Mouse (Mus musculus) regulatory T cell (primary cell): ENCODE data around the gene Srsf1.
"Not testable (repeated sequence)": the region's sequence is repeated elsewhere in the genome, so short reads cannot be mapped to it uniquely, and the experiment has no call there.

ENCODE experiments used
- in situ Hi-C: fragments of 300-600 bp; cut with MboI, MseI; formaldehyde crosslinking; loops from one replicate; pipeline ENCODE4 v1.15.1; 2025; ENCODE audit warnings: high pct_unique_total_duplicates

Gene Srsf1

DNA sequence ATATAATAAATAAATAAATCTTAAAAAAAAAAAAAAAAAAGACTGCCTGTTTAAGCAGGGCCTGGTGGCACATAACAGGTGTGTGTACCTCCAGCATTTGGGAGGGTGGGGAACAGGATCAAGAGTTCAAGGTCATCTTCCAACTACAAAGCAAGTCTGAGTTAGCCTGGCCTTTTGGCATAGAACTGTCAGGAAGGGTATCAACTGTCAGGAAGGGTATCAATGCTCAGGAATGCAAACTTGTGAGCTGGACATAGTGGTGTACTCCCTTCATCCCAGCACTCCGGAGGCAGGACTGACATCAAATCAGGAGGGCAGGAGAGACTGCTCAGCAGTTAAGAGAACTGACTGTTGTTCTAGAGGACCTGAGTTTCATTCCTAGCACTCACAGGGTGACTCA lies 8.1 kb upstream of the Srsf1 start:
- in situ Hi-C loops, result no loop called here

DNA sequence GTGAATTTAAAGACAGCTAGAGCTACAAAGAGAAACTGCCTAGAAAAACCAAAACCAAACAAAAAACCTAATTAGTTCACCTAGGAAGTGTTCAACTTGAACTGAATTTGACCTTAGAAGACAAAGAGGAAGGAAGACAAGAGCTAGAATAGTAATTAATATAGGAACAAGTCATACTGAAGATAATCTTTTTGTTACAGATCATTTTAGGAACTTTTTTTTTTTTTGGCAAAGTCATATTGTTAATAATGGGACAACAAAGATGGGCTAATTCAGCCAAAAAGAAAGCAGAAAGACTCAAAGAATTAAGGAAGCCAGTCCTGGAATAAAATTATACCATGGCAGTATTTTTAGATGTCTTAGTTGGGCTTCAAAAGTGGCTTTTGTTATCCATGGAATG lies 2.9 kb upstream of the Srsf1 start:
- in situ Hi-C loops, result no loop called here

DNA sequence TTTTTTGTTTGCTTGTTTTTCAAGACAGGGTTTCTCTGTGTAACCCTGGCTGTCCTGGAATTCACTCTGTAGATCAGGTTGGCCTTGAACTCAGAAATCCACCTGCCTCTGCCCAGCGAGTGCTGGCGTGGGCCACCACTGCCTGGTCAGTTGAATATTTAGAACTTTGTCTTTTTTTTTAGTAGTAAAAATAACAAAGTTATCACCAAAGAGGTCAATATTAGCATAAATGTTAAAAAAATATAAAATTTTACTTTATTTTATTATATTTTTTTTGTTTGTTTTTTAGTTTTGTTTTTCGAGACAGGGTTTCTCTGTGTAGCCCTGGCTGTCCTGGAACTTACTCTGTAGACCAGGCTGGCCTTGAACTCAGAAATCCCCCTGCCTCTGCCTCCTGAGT lies 2.0 kb upstream of the Srsf1 start:
- in situ Hi-C loops, result not testable (repeated sequence)

DNA sequence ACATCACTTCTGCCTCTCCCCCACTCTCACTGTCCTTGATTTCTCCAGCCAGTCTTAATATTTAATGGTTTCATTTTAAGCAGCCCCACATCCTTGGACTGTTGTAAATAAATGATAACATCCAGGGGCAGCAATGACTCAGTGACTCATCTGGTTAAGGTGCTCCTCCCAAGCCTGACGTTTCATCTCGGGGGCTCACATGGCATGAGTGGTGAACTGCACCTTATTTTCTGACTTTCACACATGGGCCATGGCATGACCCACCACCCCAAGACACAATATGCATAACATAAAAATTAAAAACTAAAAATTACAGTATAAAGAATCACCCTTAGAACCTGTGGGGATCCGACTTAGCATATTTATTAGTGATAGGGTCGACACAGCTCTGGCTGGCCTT lies 1.3 kb upstream of the Srsf1 start:
- in situ Hi-C loops, result no loop called here

DNA sequence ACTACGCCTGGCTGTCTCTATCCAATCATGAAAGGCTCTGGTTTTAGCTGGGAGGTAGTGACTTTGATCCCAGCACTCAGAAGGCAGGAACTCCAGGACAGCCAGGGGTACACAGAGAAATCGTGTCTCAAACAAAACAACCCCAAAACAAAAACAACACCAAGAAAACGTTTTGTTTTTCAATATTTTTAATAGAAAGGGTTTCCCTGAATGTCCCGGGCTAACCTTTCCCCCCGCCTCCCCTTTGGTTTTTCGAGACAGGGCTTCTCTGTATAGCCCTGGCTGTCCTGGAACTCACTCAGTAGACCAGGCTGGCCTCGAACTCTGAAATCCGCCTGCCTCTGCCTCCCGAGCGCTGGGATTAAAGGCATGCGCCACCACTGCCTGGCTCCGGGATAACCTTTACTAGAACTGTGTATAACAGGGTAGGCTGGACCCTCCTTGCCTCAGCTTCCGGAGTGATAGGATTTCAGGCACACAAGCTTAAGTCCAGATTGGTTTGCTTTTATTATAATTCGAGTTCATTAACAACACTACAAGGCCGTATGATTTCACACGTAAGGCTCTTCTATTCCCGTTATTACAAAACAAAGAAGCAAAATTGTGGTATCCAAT lies 743 bp upstream of the Srsf1 start:
- in situ Hi-C loops, result no loop called here

DNA sequence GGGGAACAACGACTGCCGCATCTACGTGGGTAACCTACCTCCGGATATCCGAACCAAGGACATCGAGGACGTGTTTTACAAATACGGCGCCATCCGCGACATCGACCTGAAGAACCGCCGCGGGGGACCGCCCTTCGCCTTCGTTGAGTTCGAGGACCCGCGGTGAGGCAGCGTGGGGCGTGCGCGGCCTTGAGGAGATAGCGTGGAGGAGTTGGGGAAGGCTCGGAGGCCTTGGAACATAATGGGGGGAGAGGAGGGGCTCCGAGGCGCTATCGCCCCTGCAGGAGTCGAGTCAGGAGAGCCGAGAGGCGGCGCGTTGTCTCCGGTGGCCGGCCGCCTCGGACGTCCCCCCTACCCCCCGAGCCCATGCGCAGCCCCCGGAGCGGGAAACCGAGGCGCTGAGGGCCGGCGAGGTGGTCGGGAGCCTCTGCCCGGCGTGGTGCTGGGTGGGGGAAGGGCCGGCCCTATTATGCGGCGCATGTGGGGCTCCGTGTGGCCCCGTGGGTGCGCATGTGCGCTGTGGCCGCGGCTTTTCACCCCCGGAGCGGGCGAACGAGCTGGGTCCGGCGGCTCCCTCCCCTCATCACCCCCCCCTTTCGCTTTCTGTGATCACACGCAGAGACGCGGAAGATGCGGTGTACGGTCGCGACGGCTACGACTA lies 828 bp downstream of the Srsf1 start:
- in situ Hi-C loops, result no loop called here

DNA sequence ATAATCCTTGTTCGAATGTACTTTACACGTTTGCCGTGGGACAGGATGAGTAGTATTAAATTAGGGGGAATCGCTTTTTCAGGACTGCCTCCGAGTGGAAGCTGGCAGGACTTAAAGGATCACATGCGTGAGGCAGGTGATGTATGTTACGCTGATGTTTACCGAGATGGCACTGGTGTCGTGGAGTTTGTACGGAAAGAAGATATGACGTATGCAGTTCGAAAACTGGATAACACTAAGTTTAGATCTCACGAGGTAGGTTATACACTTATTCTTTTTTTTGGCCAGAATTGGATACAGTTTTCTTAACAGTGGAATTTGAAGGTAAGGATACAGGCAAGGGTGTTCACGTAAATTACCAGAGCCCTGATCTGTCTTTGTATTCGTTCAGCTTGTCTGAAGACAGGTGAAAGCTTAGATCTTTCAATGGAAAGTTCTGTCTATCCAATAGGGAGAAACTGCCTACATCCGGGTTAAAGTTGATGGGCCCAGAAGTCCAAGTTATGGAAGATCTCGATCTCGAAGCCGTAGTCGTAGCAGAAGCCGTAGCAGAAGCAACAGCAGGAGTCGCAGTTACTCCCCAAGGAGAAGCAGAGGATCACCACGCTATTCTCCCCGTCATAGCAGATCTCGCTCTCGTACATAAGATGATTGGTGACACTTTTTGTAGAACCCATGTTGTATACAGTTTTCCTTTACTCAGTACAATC lies 1.9 kb downstream of the Srsf1 start:
- in situ Hi-C loops, result no loop called here

DNA sequence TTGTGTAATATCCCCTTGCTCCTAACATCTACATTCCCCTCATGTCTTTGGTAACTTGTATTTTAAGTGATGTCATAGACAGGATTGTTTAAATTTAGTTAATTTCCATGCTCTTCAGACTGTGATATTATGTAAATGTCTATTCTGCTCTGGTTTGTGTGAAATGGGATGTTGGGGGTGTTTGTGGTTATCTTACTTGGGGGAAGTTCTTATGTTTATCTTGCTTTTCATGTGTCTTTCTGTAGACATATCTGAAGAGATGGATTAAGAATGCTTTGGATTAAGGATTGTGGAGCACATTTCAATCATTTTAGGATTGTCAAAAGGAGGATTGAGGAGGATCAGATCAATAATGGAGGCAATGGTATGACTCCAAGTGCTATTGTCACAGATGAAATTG lies 2.6 kb downstream of the Srsf1 start:
- in situ Hi-C loops, result no loop called here

DNA sequence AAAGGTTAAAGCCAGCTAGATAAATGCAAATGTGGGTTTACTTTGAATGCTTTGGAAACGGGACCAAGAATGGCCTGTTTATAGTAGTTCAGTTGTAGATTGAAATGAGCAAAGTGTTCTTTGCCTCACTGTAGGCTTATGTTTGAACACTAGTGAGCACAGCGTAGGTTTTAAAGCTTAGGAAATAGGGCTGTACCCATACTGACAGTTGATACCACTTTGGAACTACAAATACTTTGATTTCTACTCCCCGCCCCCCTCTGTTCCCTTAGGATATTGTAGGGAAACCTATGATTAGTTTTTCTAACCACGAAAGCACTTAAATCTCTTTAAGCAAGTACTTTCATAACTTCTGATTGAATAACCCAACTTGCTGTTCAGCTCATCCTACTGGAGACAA lies 5.5 kb downstream of the Srsf1 start:
- in situ Hi-C loops, result no loop called here

DNA sequence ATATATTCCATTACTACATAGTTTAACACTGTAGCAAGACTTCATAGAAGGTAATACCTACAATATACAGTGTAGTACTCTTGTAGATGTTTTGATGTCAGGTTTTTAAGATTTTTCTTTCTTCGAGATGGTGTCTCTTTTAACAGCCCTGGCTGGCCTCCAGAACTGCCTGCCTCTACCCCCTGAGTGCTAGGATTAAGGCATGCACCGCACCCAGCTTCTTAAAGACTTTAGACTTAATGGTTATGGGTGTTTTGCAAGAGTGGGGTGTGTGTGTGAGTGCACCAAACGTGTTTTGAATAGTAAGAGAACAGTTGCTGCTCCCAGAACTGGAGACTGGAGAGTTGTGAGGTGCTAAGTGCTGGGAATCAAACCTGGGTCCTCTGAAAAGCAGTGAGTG lies 6.6 kb downstream of the Srsf1 start:
- in situ Hi-C loops, result no loop called here

DNA sequence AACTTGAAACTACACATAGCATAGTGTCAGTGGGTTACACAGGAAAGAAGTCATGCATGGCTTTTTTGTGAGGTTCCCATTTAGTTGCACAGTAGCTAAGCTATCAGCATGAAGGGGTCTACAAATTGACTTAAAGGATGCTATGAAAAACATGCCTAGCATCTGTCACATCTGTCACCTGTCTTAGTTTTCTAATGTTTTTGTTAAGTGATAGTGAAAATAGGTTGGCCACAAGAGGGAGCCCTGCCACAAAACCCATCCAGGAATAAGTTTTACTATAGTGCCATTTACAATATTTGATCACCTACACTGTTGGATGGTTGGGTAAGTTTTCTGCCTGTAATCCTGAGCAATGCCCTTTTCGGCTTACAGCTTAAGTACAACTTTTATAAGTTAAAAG lies 7.4 kb downstream of the Srsf1 start:
- in situ Hi-C loops, result no loop called here

DNA sequence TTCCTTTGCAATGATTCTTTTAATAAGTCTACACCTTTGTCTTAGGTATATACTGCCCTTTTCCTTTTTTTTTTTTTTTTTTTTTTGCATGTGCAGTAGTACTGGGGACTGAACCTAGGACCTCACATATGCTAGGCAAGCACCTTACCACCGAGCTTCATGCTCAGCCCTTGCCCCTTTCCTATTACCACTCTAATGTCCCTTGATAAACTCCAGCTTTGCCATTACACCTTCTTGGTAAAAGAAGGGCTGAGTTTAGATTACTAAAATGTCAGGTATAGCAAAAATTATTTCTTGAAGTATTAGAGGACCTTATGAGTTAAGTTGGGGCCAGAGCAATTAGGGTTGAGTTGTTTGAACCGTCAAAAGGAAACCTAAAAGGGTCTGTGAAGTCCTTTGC lies 8.6 kb downstream of the Srsf1 start:
- in situ Hi-C loops, result no loop called here

DNA sequence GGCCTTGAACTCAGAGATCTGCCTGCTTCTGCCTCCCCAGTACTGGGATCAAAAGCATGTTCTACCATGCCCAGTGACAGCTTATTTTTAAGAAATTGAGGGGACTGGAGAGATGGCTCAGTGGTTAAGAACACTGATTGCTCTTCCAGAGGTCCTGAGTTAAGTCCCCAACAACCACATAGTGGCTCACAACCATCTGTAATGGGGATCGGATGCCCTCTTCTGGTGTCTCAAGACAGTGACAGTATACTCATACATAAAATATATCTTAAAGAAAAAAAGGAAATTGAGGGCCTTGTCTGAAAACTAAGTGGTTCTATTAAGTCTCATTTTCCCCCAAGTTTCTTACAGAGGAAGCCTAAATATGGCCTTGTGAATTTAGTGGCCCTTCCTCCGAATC lies 10.6 kb downstream of the Srsf1 start:
- in situ Hi-C loops, result no loop called here

DNA sequence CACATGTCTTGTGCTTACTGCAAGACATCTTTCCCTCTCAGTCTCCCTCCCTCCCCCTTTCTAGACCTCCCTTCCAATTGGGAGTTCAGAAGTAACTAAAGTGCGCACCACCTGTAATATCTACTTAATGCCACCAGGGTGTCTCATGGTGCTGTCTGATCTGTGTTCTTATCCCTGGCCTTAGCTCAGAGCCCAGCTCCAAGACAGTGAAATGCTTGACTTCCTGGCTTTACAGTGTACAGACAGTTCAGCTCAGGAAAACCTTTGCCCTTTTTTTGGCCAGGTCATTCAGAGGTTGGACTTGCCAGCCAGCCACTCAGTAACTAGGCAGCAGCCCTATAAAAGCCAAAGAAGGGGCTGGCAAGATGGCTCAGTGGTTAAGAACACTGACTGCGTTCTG lies 12.0 kb downstream of the Srsf1 start:
- in situ Hi-C loops, result no loop called here

DNA sequence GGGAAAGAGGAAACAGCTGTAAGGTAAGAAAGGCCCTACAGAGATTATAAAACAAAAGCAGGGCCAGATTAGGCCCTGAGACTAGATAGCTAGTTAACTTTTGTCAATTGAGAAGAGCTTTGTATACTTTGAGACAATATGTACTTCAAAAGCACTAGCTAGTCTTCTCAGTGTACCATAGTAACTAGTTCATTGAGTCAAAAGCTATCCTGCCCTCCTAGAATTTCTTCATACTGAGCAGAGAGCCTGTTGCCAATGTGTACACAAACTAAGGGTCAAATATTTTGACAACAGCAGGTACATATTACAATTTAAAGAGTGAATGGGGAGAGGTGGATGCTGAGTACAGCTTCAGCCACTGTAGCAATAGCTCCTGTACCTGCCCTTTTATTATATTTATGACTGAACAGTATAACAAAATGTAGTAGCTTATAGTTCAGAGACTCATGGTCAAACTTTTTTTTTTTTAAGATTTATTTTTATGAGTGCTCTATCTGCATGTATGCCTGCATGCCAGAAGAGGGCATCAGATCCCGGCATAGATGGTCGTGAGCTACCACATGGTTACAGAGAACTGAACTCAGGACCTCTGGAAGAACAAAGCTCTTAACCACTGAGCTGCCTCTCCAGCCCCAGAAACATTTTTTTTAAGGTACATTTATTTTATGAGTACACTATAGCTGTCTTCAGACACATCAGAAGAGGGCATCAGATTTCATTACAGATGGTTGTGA lies 14.9 kb downstream of the Srsf1 start:
- in situ Hi-C loops, result loop anchor here (5.0 kb wide), 1 partner anchor 140 kb away; the partner anchor contains the start of gene Mrps23

DNA sequence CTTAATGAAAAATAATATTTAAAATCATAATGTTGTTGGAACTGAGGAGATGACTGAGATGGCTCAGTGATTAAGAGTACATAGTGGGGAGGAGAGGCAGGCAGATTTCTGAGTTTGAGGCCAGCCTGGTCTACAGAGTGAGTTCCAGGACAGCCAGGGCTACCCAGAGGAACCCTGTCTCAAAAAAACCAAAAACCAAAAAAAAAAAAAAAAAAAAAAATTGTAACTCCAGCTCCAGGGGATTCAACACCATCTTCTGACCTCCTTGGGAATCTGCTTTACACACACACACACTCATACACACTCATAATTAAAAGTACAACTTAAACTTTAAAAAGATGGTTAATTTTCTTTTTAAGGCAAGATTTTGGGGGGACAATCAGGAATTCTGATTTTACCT lies 18.6 kb downstream of the Srsf1 start:
- in situ Hi-C loops, result no loop called here

DNA sequence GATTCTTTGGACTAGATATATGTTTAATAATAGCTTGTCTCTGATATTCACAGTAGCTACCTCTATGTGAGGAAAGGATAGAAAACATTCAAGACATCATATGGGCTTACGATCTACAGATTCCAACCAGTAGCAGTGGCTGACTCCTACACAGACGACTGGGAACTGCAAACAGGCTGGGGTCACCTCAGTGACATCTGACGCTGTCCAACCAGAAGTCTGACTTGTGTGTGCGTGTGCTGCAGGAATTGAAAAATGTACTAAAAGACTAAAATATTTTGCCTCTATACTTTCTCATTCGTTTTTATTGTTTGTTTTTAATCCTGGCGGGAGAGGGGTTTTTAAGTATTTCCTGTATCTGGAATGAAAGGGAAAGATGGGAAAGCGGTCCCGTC lies 20.0 kb downstream of the Srsf1 start:
- in situ Hi-C loops, result no loop called here

DNA sequence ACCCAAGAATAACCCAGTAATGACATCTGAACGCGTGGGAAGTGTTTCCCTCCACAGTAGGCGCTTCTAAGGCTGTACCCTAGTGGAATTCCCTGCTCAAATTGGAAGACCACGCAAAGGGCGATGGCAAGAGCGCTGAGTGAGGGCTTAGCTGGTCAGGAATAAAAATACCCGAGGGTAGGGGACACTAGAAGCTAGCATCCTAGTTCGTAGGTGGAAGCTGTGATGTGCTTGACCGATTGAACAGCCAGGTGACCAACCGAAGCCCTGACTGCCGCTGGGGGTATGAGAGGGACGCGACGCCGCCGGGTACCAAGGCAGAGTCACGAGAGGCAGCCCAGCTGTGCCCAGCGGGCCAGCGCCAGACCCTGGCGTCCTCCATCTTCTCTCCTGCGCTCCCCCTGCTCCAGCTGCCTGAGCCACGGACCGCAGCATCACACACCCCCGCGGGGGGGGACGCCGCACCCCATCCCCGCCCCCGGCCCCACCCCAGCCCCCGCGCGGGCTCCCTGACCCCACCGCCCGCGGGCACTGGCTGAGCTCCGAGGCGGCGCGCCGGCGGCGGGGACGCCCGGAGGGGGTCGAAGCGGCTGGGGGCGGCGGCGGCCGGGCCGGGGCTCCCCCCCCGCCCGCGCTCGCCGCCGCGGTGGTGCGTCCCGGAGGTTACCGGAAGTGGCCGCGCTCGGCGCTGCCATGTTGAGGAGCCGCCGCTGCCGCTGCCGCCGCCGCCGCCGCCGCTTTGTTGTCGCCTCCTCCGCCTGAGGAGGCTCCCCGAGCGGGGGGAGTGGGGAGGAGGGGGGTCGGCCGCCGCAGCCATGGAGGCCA lies 20.6 kb downstream of the Srsf1 start, which contains the start of gene Vezf1:
Gene Vezf1 (plus strand): TSS at position 694 of the 825 bp plus-strand sequence.
- in situ Hi-C loops, result no loop called here

DNA sequence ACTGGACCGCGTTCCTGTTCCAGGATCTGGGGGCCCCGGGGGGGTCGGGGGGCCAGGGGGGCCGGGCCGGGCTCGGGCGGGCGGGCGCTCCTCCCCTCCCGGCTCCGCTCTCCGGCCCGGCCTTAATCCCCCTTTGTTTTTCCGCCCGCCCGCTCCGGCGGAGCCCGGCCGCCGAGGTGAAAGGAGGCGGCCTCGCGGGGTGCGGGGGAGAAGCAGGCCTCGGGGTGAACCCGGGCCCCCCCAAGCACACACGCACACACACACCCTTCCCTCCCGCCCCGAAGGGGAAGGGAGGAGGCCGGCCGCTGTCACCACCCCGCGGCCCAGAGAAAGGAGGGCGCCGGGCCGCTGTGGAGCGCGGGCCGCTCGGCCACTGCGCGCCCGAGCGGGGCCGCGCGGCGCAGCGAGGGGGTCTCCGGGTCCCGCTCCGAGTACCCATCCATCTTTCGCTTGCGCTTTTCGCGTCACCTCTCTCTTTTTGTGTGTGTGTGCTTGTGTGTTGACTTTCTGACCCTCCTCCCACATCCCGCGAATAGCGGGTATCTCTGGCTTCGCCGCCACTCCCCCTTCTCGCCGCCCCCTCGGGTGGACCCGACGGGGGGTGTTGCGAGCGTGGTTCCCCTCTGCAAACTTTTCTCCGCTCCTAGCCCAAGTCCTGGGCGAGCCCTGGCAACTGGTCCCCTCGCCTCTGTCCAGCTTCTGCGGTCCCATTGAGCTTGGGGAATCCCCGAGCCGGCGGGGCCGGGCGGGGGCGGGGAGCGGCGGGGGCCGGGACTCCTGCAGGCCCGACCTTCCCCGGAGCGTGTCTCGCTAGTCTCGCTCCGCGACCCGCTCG lies 21.5 kb downstream of the Srsf1 start:
- in situ Hi-C loops, result no loop called here

DNA sequence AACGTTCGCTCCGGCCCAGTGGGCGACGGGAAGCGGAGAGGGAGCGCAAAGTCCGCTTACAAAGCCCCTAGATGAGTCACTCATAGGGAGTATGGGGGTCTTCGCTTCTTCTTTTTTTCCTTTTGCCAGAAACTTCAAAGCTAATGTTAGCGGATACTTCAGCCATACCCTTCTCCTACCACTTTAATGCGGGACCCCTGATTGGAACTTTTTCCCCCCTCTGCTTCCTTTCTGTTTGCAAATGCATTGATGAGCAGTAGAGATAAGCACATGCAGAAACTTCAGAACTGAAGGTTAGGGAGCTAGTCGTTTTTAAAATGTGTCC lies 22.0 kb downstream of the Srsf1 start:
- in situ Hi-C loops, result no loop called here

DNA sequence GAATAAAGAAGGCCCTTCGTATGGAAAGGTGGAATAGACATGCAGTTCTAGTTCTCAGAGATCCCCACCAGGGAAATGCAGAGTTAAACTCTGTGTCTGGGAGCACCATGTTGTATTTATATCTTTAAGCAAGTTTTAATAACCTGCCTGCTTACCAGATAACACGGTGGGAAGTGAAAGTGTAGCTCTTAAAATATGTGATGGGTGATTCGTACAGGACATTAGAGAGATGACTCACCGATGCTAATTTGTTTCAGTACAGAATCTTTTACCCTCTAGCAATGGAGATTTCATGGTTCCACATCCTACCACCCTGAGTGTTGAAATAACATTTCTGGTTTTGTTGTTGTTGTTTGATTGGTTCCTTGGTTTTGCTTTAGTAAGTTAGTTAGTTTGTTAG lies 23.2 kb downstream of the Srsf1 start:
- in situ Hi-C loops, result no loop called here
